Comparison of ENCODE assay signal across 13 mouse cellular contexts in the genomic region with DNA sequence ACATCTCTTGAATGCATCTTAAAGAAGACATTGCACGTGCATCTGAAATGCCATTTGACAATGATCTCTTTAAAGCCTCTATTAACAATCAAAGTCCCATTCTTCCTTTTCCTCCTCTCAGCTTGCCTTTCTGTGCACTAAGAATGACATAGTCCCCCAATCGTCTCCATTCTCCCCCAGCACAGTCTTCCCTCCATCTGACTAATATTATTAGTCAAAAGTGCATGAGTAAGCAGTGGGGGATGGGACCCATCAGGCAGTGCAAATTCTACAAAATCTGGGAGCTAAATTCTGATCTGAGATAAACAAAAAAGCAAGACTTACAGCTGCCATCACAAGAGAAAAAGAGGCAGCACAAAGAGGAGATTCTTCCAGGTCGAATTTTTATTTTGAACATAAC.
"Had no signal": no experiment of that assay in that cellular context is flagged by ENCODE, and none has a peak within 500 bp of the region (broad histone marks: within the 10 kb centered on the region; RNA-seq: fewer than 3 reads in every experiment).

No protein-coding gene starts in this region.

- H3K9me3 ChIP-seq: limb, embryonic 10.5 days; limb, embryonic 13.5 days; liver, embryonic 13.5 days had no signal

- DNase-seq: kidney, postnatal 36 days; layer of hippocampus, postnatal 36 days; liver, embryonic 13.5 days; lung, adult 2 months; lung, postnatal 14 days; lung, postnatal 4 days; midbrain, embryonic 14.5 days; thymus, adult 18-20 months; thymus, postnatal 36 days had no signal

- H3K27ac ChIP-seq: kidney, postnatal 0 days; limb, embryonic 10.5 days; limb, embryonic 13.5 days; liver, embryonic 13.5 days had no signal

- H3K4me3 ChIP-seq: limb, embryonic 10.5 days; limb, embryonic 13.5 days; liver, embryonic 13.5 days had no signal

- H3K27me3 ChIP-seq: limb, embryonic 13.5 days; liver, embryonic 13.5 days had no signal

- H3K9ac ChIP-seq: limb, embryonic 13.5 days; liver, embryonic 13.5 days had no signal

- H3K36me3 ChIP-seq: limb, embryonic 10.5 days; limb, embryonic 13.5 days; liver, embryonic 13.5 days had no signal

- H3K4me2 ChIP-seq: limb, embryonic 13.5 days; liver, embryonic 13.5 days; midbrain, embryonic 11.5 days had no signal

- H3K4me1 ChIP-seq: limb, embryonic 13.5 days; liver, embryonic 13.5 days had no signal
